Mouse (Mus musculus) B cell, adult 2 months (primary cell): ENCODE data around the gene Vdac1.

Source experiments
- DNase-seq, 2 experiments: peaks; one replicate each; pipeline ENCODE4 v3.0.0; 2022

Gene Vdac1

GRCm38 (mm10) chr11:52360471-52361277, at the start of gene Vdac1:
Gene Vdac1, plus strand, starts transcription at chr11:52360860.
- DNase-seq, result peak; percentile 82 to 87

- DNase-seq, result peak in 1 of 2 experiments; percentile 8
Observed at GRCm38 (mm10) chr11:52314102-52314793, 46.4 kb upstream of the Vdac1 start.

GRCm38 (mm10) chr11:52318445-52318844, 42.2 kb upstream of the Vdac1 start:
- DNase-seq, result peak; percentile 14 to 19

GRCm38 (mm10) chr11:52319664-52320063, 41.0 kb upstream of the Vdac1 start:
- DNase-seq, result no peak

- no peak for DNase-seq
Observed at GRCm38 (mm10) chr11:52320529-52320928, 40.1 kb upstream of the Vdac1 start.

GRCm38 (mm10) chr11:52321540-52321939, 39.1 kb upstream of the Vdac1 start:
- DNase-seq, result no peak

GRCm38 (mm10) chr11:52324442-52325367, 36.0 kb upstream of the Vdac1 start:
- DNase-seq, result no peak

GRCm38 (mm10) chr11:52327313-52327712, 33.3 kb upstream of the Vdac1 start:
- DNase-seq, result no peak

GRCm38 (mm10) chr11:52332421-52333118, 28.1 kb upstream of the Vdac1 start:
- DNase-seq, result no peak

GRCm38 (mm10) chr11:52333616-52334015, 27.0 kb upstream of the Vdac1 start:
- DNase-seq, result no peak

GRCm38 (mm10) chr11:52335263-52335662, 25.4 kb upstream of the Vdac1 start:
- peak; percentile 19 to 23 for DNase-seq

- DNase-seq, result no peak
Observed at GRCm38 (mm10) chr11:52335924-52336323, 24.7 kb upstream of the Vdac1 start.

- DNase-seq, result no peak
Observed at GRCm38 (mm10) chr11:52337651-52338295, 22.9 kb upstream of the Vdac1 start.

- no peak for DNase-seq
Observed at GRCm38 (mm10) chr11:52338351-52338750, 22.3 kb upstream of the Vdac1 start.

- DNase-seq, result no peak
Observed at GRCm38 (mm10) chr11:52339098-52339497, 21.6 kb upstream of the Vdac1 start.

GRCm38 (mm10) chr11:52339512-52339911, 21.1 kb upstream of the Vdac1 start:
- no peak for DNase-seq

GRCm38 (mm10) chr11:52340123-52340864, 20.4 kb upstream of the Vdac1 start:
- no peak for DNase-seq

GRCm38 (mm10) chr11:52341001-52341400, 19.7 kb upstream of the Vdac1 start:
- no peak for DNase-seq

- no peak for DNase-seq
Observed at GRCm38 (mm10) chr11:52341476-52341875, 19.2 kb upstream of the Vdac1 start.

- no peak for DNase-seq
Observed at GRCm38 (mm10) chr11:52342296-52342695, 18.4 kb upstream of the Vdac1 start.

- DNase-seq, result peak; percentile 84 to 85
Observed at GRCm38 (mm10) chr11:52343162-52343561, 17.5 kb upstream of the Vdac1 start.
